Mouse (Mus musculus) hindbrain, embryonic 13.5 days (tissue): ENCODE results near the gene Gcc1. TPM values are rescaled to one million over a fixed set of nuclear protein-coding genes. Genes with fewer than 3 reads are reported as not detected.

Source experiments
- ATAC-seq: fragments of 200-750 bp; cut with Nextera tagmentation; 2 replicates; pipeline ENCODE4 v1.8.0; 2017; ENCODE audit warnings: moderate TSS enrichment; ENCODE audit not compliant: low FRiP score
- H3K27ac ChIP-seq: fragments of 300-500 bp; sonication (generic); 2 replicates; pipeline ENCODE4 v1.5.1; 2015; ENCODE audit warnings: inconsistent platforms, mild to moderate bottlenecking, moderate library complexity
- H3K27me3 ChIP-seq: fragments of 300-500 bp; sonication (generic); 2 replicates; pipeline ENCODE4 v1.6.1; 2015; ENCODE audit warnings: mild to moderate bottlenecking, inconsistent platforms
- H3K36me3 ChIP-seq: fragments of 300-500 bp; sonication (generic); 2 replicates; pipeline ENCODE4 v1.6.1; 2015; ENCODE audit warnings: mild to moderate bottlenecking, inconsistent platforms
- H3K4me1 ChIP-seq: fragments of 300-500 bp; sonication (generic); replicated peaks from 2 replicates; pipeline ENCODE4 v1.6.1; 2015; ENCODE audit warnings: inconsistent platforms
- H3K4me2 ChIP-seq: fragments of 300-500 bp; sonication (generic); 2 replicates; pipeline ENCODE4 v1.6.1; 2015; ENCODE audit warnings: inconsistent platforms, mild to moderate bottlenecking, moderate library complexity
- H3K4me3 ChIP-seq: fragments of 300-500 bp; sonication (generic); 2 replicates; pipeline ENCODE4 v1.5.1; 2015; ENCODE audit warnings: mild to moderate bottlenecking, inconsistent platforms
- H3K9ac ChIP-seq: fragments of 300-500 bp; sonication (generic); 2 replicates; pipeline ENCODE4 v1.6.1; 2015; ENCODE audit warnings: mild to moderate bottlenecking, inconsistent platforms
- H3K9me3 ChIP-seq: fragments of 300-500 bp; sonication (generic); 2 replicates; pipeline ENCODE4 v1.6.1; 2016; ENCODE audit warnings: inconsistent platforms
- whole genome bisulfite sequencing: fragments of 180-500 bp; shearing (Covaris S2); methylation state at CpG from one replicate; pipeline ENCODE4 v1.1.7; 2015; 5-methylcytosine and 5-hydroxymethylcytosine counted together
- polyA plus RNA-seq: library from polyadenylated mRNA; unstranded; fragments of >200 nt; fragmentation: Nextera tagmentation; extraction: Ambion mirVana; gene quantifications from 2 replicates; pipeline ENCODE4 v1.2.1, GENCODE M21; 2015

Gcc1 gene
- polyA plus RNA-seq, 1 experiment from 2014 or later, result 12.0 TPM

GRCm38 (mm10) chr6:28447937-28448336 is 19.7 kb upstream of the Gcc1 start:
- 85% methylated on average over 7 of the region's 7 CpGs for WGBS
- peaks cover 6% of the 10 kb centered on the region; the same call in 1 of the 2 replicates for H3K4me1 ChIP-seq

GRCm38 (mm10) chr6:28431538-28431855 is 3.3 kb upstream of the Gcc1 start:
- H3K9ac ChIP-seq, result no peak overlapping the region
- WGBS, result 83% methylated on average over 6 of the region's 6 CpGs
- no peak overlapping the region for H3K27ac ChIP-seq
- no peak overlapping the region for H3K4me2 ChIP-seq
- H3K4me3 ChIP-seq, result no peak overlapping the region
- H3K36me3 ChIP-seq, result peaks cover 12% of the 10 kb centered on the region; the same call in 1 of the 2 replicates
- H3K27me3 ChIP-seq, result no peaks in the 10 kb centered on the region
- no peaks in the 10 kb centered on the region for H3K9me3 ChIP-seq
- ATAC-seq, result no peak
- no peaks in the 10 kb centered on the region for H3K4me1 ChIP-seq

More at GRCm38 (mm10) chr6:28447937-28448336, 19.7 kb upstream of the Gcc1 start:
- H3K9ac ChIP-seq, result no peak overlapping the region
- no peak overlapping the region for H3K4me2 ChIP-seq
- no peaks in the 10 kb centered on the region for H3K36me3 ChIP-seq
- H3K27ac ChIP-seq, result no peak overlapping the region
- H3K27me3 ChIP-seq, result peaks cover 38% of the 10 kb centered on the region
- no peaks in the 10 kb centered on the region for H3K9me3 ChIP-seq
- no peak overlapping the region for H3K4me3 ChIP-seq
- ATAC-seq, result no peak

- Histone ChIP-seq H3K4me2 (no peak overlapping the region), H3K27me3 (no peaks in the 10 kb centered on the region), H3K4me3 (no peak overlapping the region), H3K27ac (no peak overlapping the region), H3K36me3 (peaks cover 17% of the 10 kb centered on the region), H3K9me3 (no peaks in the 10 kb centered on the region), H3K4me1 (peaks cover 3% of the 10 kb centered on the region; the same call in 1 of the 2 replicates), H3K9ac (no peak overlapping the region)
- ATAC-seq, result no peak
- 89% methylated on average over 10 of the region's 10 CpGs for WGBS
Measured at GRCm38 (mm10) chr6:28430795-28431537, 2.8 kb upstream of the Gcc1 start.

GRCm38 (mm10) chr6:28429870-28430269 is 1.7 kb upstream of the Gcc1 start:
- WGBS, result 88% methylated on average over 11 of the region's 11 CpGs
- H3K9ac ChIP-seq, result no peak overlapping the region
- H3K27ac ChIP-seq, result no peak overlapping the region
- no peaks in the 10 kb centered on the region for H3K9me3 ChIP-seq
- H3K4me3 ChIP-seq, result no peak overlapping the region
- H3K4me2 ChIP-seq, result no peak overlapping the region
- peaks cover 14% of the 10 kb centered on the region for H3K4me1 ChIP-seq
- no peak for ATAC-seq
- H3K27me3 ChIP-seq, result no peaks in the 10 kb centered on the region
- H3K36me3 ChIP-seq, result peaks cover 22% of the 10 kb centered on the region

GRCm38 (mm10) chr6:28427096-28427839 is 922 bp downstream of the Gcc1 start, which contains the start of gene Fscn3:
Gene Fscn3, plus strand, starts transcription at chr6:28427789.
- Histone ChIP-seq H3K9ac (no peak within 1 kb of the TSS), H3K4me1 (peaks cover 28% of the 10 kb centered on the region), H3K4me2 (no peak within 1 kb of the TSS), H3K27me3 (no peaks in the 10 kb centered on the region), H3K27ac (no peak within 1 kb of the TSS), H3K36me3 (peaks cover 22% of the 10 kb centered on the region), H3K4me3 (no peak within 1 kb of the TSS), H3K9me3 (no peaks in the 10 kb centered on the region)
- 75% methylated on average over 3 of the region's 3 CpGs for WGBS
- no peak for ATAC-seq

GRCm38 (mm10) chr6:28425019-28425418 is 3.2 kb downstream of the Gcc1 start:
- Histone ChIP-seq H3K4me2 (peak overlapping the region; percentile 69), H3K27me3 (no peaks in the 10 kb centered on the region), H3K4me3 (no peak overlapping the region; the same call in 1 of the 2 replicates), H3K9ac (no peak overlapping the region), H3K4me1 (peaks cover 45% of the 10 kb centered on the region), H3K36me3 (peaks cover 22% of the 10 kb centered on the region), H3K27ac (no peak overlapping the region), H3K9me3 (no peaks in the 10 kb centered on the region)
- WGBS, result 94% methylated on average over 6 of the region's 6 CpGs
- no peak for ATAC-seq

GRCm38 (mm10) chr6:28423767-28424695 is 4.2 kb downstream of the Gcc1 start:
- Histone ChIP-seq H3K9me3 (no peaks in the 10 kb centered on the region), H3K4me2 (peak overlapping the region; percentile 69), H3K27me3 (no peaks in the 10 kb centered on the region), H3K4me3 (peak overlapping the region; percentile 91), H3K4me1 (peaks cover 55% of the 10 kb centered on the region), H3K9ac (peak overlapping the region; percentile 97), H3K27ac (peak overlapping the region; percentile 88), H3K36me3 (peaks cover 24% of the 10 kb centered on the region)
- ATAC-seq, result peak; percentile 67
- WGBS, result 11% methylated on average over 40 of the region's 46 CpGs

GRCm38 (mm10) chr6:28423313-28423712 is 4.9 kb downstream of the Gcc1 start, which contains the start of gene Arf5:
Gene Arf5, plus strand, starts transcription at chr6:28423560.
- peaks cover 60% of the 10 kb centered on the region for H3K4me1 ChIP-seq
- peak; percentile 82 for ATAC-seq
- peak within 1 kb of the TSS; percentile 88 for H3K27ac ChIP-seq
- peak within 1 kb of the TSS; percentile 91 for H3K4me3 ChIP-seq
- peak within 1 kb of the TSS; percentile 97 for H3K9ac ChIP-seq
- WGBS, result under 1% methylated on average over 20 of the region's 42 CpGs
- no peaks in the 10 kb centered on the region for H3K9me3 ChIP-seq
- H3K36me3 ChIP-seq, result peaks cover 31% of the 10 kb centered on the region
- peak within 1 kb of the TSS; percentile 69 for H3K4me2 ChIP-seq
- H3K27me3 ChIP-seq, result no peaks in the 10 kb centered on the region

GRCm38 (mm10) chr6:28422651-28423290 is 5.4 kb downstream of the Gcc1 start:
- 74% methylated on average over 15 of the region's 15 CpGs for WGBS
- Histone ChIP-seq H3K27ac (peak overlapping the region; percentile 59; the same call in 1 of the 2 replicates), H3K9me3 (no peaks in the 10 kb centered on the region), H3K9ac (no peak overlapping the region), H3K36me3 (peaks cover 35% of the 10 kb centered on the region), H3K4me2 (peak overlapping the region; percentile 69), H3K27me3 (no peaks in the 10 kb centered on the region), H3K4me3 (peak overlapping the region; percentile 91), H3K4me1 (peaks cover 66% of the 10 kb centered on the region)
- no peak for ATAC-seq

GRCm38 (mm10) chr6:28421469-28422000 is 6.7 kb downstream of the Gcc1 start:
- WGBS, result under 1% methylated on average over 27 of the region's 27 CpGs
- H3K4me3 ChIP-seq, result peak overlapping the region; percentile 92
- peak overlapping the region; percentile 89 for H3K9ac ChIP-seq
- peaks cover 74% of the 10 kb centered on the region for H3K4me1 ChIP-seq
- H3K9me3 ChIP-seq, result no peaks in the 10 kb centered on the region
- H3K27me3 ChIP-seq, result no peaks in the 10 kb centered on the region
- H3K4me2 ChIP-seq, result peak overlapping the region; percentile 97
- H3K27ac ChIP-seq, result peak overlapping the region; percentile 68
- peak; percentile 80 for ATAC-seq
- peaks cover 37% of the 10 kb centered on the region for H3K36me3 ChIP-seq

- ATAC-seq, result no peak
- Histone ChIP-seq H3K9ac (peak overlapping the region; percentile 89), H3K4me2 (peak overlapping the region; percentile 97), H3K4me3 (peak overlapping the region; percentile 92), H3K36me3 (peaks cover 37% of the 10 kb centered on the region), H3K4me1 (peaks cover 70% of the 10 kb centered on the region), H3K27me3 (no peaks in the 10 kb centered on the region), H3K9me3 (no peaks in the 10 kb centered on the region), H3K27ac (no peak overlapping the region)
- 25% methylated on average over 13 of the region's 13 CpGs for WGBS
Measured at GRCm38 (mm10) chr6:28420865-28421264, 7.3 kb downstream of the Gcc1 start.
